Mouse (Mus musculus): ENCODE data around the gene Ryr2. TPM values are rescaled to one million over a fixed set of nuclear protein-coding genes. Genes with fewer than 3 reads are reported as not detected.

Gene Ryr2
- polyA plus RNA-seq, 1 experiment, result 0.41 TPM

DNA sequence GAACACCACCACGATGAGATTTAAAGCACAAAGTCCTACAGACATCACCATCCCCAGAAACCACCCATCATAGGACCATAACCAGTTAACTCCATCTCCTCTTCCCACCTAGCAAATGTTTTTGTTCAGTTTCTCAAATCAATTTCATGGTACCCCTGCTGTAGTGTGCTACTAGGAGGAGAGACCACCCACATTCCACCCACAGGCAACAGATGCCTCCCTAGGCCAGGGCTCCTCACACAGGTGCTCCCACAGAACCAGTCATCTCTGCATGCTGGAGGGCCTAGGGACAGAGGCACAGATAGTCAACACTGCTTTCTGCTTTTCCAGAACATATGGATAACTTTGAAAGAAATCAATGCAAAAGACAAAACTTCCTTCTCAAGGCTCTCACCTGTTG lies 50.8 kb downstream of the Ryr2 start:
- no peaks in the 10 kb centered on the region for H3K27me3 ChIP-seq (ENCODE audit: control insufficient read depth, insufficient read depth, low read length)
- no peaks in the 10 kb centered on the region for H3K36me3 ChIP-seq (ENCODE audit: control insufficient read depth, insufficient read depth, low read length)
- H3K4me1 ChIP-seq (ENCODE audit: control insufficient read depth, insufficient read depth, low read length), result no peaks in the 10 kb centered on the region
- TF ChIP-seq CTCF (IDR thresholded peaks at IDR 0.05; ENCODE audit: control insufficient read depth, insufficient read depth, insufficient replicate concordance, low read depth, low read length) (no peak), POLR2A (IDR thresholded peaks at IDR 0.05; ENCODE audit: control insufficient read depth, low read depth, low read length) (no peak)
- no peak overlapping the region for H3K4me3 ChIP-seq (ENCODE audit: control insufficient read depth, low read depth, low read length)
- no peak overlapping the region for H3K27ac ChIP-seq (ENCODE audit: control insufficient read depth, insufficient read depth, low read depth, low read length)

DNA sequence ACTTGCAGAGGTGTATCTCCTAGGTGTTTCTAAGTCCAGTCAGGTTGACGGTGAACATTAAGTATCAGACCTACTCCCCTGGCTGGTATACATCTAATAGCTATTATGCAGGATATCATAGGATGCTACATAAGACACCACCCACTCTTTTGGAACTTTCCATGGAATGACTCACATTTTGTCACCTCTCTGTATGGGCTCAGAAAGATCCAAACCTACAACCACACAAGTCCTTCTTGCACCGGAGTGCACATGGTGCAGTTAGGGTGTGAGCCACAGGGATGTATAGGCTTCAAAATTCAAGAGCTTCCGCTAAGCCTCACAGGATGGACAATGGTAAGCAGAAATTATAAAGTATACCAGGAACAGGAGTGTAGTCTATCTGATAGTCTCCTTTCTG lies 52.8 kb downstream of the Ryr2 start:
- H3K4me3 ChIP-seq (ENCODE audit: control insufficient read depth, low read depth, low read length), result no peak overlapping the region
- H3K36me3 ChIP-seq (ENCODE audit: control insufficient read depth, insufficient read depth, low read length), result no peaks in the 10 kb centered on the region
- no peaks in the 10 kb centered on the region for H3K27me3 ChIP-seq (ENCODE audit: control insufficient read depth, insufficient read depth, low read length)
- TF ChIP-seq CTCF (IDR thresholded peaks at IDR 0.05; ENCODE audit: control insufficient read depth, insufficient read depth, insufficient replicate concordance, low read depth, low read length) (no peak), POLR2A (IDR thresholded peaks at IDR 0.05; ENCODE audit: control insufficient read depth, low read depth, low read length) (no peak)
- no peak overlapping the region for H3K27ac ChIP-seq (ENCODE audit: control insufficient read depth, insufficient read depth, low read depth, low read length)
- no peaks in the 10 kb centered on the region for H3K4me1 ChIP-seq (ENCODE audit: control insufficient read depth, insufficient read depth, low read length)

DNA sequence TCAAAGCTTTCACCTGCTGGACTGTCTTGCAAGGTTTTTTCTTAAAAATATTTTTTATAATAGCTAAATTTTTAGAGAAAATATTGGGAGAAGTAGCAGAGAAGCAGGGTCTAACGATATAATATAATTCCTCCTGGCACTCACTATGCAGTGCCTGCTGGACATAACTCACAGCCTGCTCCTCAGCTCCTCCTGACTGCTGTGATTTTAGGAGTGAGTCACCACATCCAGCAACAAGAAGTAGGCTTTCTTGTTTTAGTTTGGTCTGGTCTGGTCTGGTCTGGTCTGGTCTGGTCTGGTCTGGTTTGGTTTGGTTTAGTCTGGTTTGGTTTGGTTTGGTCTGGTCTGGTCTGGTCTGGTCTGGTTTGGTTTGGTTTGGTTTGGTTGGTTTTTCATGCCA lies 55.9 kb downstream of the Ryr2 start:
- no peaks in the 10 kb centered on the region for H3K36me3 ChIP-seq (ENCODE audit: control insufficient read depth, insufficient read depth, low read length)
- no peaks in the 10 kb centered on the region for H3K4me1 ChIP-seq (ENCODE audit: control insufficient read depth, insufficient read depth, low read length)
- no peak overlapping the region for H3K27ac ChIP-seq (ENCODE audit: control insufficient read depth, insufficient read depth, low read depth, low read length)
- no peak for TF ChIP-seq CTCF (IDR thresholded peaks at IDR 0.05; ENCODE audit: control insufficient read depth, insufficient read depth, insufficient replicate concordance, low read depth, low read length)
- H3K4me3 ChIP-seq (ENCODE audit: control insufficient read depth, low read depth, low read length), result no peak overlapping the region
- H3K27me3 ChIP-seq (ENCODE audit: control insufficient read depth, insufficient read depth, low read length), result no peaks in the 10 kb centered on the region

DNA sequence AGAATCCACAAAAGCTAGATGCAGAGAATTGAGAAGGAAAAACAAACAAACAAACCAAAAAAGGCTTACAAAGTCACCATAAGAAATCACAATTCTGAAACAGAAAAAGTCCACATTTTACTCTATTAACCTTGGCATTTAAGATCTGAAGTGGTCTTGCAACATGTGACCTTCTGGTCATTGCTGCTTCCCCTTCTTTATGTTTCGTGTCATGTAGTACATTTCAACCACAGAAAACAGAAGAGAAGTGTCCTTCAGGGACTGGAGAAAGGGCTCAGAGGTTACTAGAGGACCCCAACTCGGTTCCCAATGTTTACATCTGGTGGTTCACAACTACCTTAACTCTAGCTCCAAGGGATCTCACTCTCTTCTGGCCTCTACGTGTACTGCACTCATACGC lies 59.7 kb downstream of the Ryr2 start:
- TF ChIP-seq CTCF (IDR thresholded peaks at IDR 0.05; ENCODE audit: control insufficient read depth, insufficient read depth, insufficient replicate concordance, low read depth, low read length), result no peak
- no peak overlapping the region for H3K4me3 ChIP-seq (ENCODE audit: control insufficient read depth, low read depth, low read length)
- no peaks in the 10 kb centered on the region for H3K4me1 ChIP-seq (ENCODE audit: control insufficient read depth, insufficient read depth, low read length)
- no peaks in the 10 kb centered on the region for H3K36me3 ChIP-seq (ENCODE audit: control insufficient read depth, insufficient read depth, low read length)
- H3K27ac ChIP-seq (ENCODE audit: control insufficient read depth, insufficient read depth, low read depth, low read length), result no peak overlapping the region
- no peaks in the 10 kb centered on the region for H3K27me3 ChIP-seq (ENCODE audit: control insufficient read depth, insufficient read depth, low read length)

DNA sequence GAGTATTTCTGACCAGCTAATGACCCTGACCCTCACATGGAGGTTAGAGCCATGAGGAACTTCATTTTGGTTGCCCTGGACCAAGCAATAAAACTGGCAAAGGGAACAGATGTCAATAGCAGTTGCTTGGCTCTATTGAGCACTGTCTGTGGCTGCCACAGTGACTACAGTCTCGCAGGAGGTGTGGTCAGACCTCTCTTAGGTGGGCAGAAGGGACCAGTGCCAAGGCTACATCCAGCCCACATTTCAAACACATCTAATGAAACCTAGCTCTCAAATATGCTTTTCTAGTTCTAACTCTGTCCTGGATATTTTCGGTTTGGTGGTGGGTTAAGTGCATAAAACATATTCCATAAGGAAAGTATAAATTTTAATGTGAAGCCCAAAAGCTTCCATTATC lies 62.0 kb downstream of the Ryr2 start:
- H3K27me3 ChIP-seq (ENCODE audit: control insufficient read depth, insufficient read depth, low read length), result no peaks in the 10 kb centered on the region
- H3K36me3 ChIP-seq (ENCODE audit: control insufficient read depth, insufficient read depth, low read length), result no peaks in the 10 kb centered on the region
- TF ChIP-seq POLR2A (IDR thresholded peaks at IDR 0.05; ENCODE audit: control insufficient read depth, low read depth, low read length) (no peak), CTCF (IDR thresholded peaks at IDR 0.05; ENCODE audit: control insufficient read depth, insufficient read depth, insufficient replicate concordance, low read depth, low read length) (no peak)
- no peak overlapping the region for H3K27ac ChIP-seq (ENCODE audit: control insufficient read depth, insufficient read depth, low read depth, low read length)
- H3K4me1 ChIP-seq (ENCODE audit: control insufficient read depth, insufficient read depth, low read length), result no peaks in the 10 kb centered on the region
- H3K4me3 ChIP-seq (ENCODE audit: control insufficient read depth, low read depth, low read length), result no peak overlapping the region

DNA sequence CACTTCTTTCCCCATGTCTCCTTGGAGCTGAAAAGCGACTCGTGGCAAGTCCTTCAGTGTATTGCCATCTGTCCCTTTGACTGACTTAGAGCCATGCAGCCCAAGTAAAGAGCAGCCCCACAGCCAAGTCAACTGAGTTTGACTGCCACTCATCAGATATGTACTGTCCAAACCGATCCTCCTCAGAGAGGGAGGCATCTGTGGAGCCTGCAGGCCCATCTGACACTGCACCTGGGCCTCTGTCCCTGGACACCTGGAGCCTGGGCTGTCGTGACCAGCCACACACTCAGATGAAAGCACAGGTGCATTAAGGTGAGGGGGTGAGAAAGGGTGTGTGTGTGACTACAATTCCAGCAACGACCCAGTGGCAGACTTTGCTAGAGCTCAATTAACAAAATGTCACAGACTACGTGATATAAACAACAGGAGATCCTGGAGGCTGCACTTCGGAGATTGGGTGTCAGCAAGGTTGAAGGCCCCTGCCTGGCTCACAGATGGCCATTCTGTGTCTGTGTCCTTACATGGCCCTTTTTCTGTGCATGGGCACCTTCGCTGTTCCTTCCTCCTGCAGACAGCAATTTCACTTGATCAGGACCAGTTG lies 63.8 kb downstream of the Ryr2 start:
- Histone ChIP-seq H3K4me3 (ENCODE audit: control insufficient read depth, low read depth, low read length) (no peak overlapping the region), H3K4me1 (ENCODE audit: control insufficient read depth, insufficient read depth, low read length) (no peaks in the 10 kb centered on the region), H3K36me3 (ENCODE audit: control insufficient read depth, insufficient read depth, low read length) (no peaks in the 10 kb centered on the region), H3K27me3 (ENCODE audit: control insufficient read depth, insufficient read depth, low read length) (no peaks in the 10 kb centered on the region), H3K27ac (ENCODE audit: control insufficient read depth, insufficient read depth, low read depth, low read length) (no peak overlapping the region)
- TF ChIP-seq POLR2A (IDR thresholded peaks at IDR 0.05; ENCODE audit: control insufficient read depth, low read depth, low read length), result no peak
- TF ChIP-seq CTCF (IDR thresholded peaks at IDR 0.05; ENCODE audit: control insufficient read depth, insufficient read depth, insufficient replicate concordance, low read depth, low read length), result no peak

DNA sequence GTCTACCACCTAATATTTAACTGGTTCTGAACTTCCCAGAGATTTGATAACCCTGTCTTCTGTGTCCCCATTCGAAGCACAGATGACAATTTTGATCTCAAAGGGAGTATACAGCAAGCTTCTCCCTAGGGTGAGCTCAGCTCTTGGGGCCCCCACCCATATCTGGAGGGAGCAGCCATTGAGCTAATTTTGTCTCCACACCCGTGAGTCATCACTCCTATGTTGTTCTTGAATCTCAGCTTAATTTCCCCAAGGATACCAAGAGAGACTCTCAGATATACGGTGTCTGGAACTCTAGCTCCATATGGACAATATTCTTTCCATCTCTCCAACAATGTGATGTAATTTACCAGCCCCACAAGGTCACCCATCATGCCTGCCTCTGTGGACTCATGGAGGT lies 66.8 kb downstream of the Ryr2 start:
- Histone ChIP-seq H3K4me3 (ENCODE audit: control insufficient read depth, low read depth, low read length) (no peak overlapping the region), H3K27me3 (ENCODE audit: control insufficient read depth, insufficient read depth, low read length) (no peaks in the 10 kb centered on the region), H3K36me3 (ENCODE audit: control insufficient read depth, insufficient read depth, low read length) (no peaks in the 10 kb centered on the region), H3K27ac (ENCODE audit: control insufficient read depth, insufficient read depth, low read depth, low read length) (no peak overlapping the region), H3K4me1 (ENCODE audit: control insufficient read depth, insufficient read depth, low read length) (no peaks in the 10 kb centered on the region)
- TF ChIP-seq CTCF (IDR thresholded peaks at IDR 0.05; ENCODE audit: control insufficient read depth, insufficient read depth, insufficient replicate concordance, low read depth, low read length), result no peak
- TF ChIP-seq POLR2A (IDR thresholded peaks at IDR 0.05; ENCODE audit: control insufficient read depth, low read depth, low read length), result no peak

DNA sequence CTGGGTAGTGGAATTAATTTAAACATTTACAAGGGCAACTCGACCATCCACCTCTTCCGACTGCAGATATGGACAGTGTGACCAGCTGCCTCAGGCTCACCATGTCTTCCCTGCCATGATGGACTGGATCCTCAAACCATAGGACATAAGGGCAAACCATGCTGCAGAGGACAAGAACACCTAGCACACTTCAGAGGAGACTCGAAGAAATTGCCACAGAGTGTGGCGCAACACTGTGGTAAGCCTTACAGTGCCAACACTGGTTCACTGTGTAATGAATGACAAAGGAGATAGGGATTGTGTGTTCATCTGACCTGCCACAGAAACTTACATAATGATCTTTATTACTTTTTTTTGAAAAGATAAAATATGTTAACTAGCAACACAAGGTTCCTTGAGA lies 68.1 kb downstream of the Ryr2 start:
- no peaks in the 10 kb centered on the region for H3K27me3 ChIP-seq (ENCODE audit: control insufficient read depth, insufficient read depth, low read length)
- TF ChIP-seq CTCF (IDR thresholded peaks at IDR 0.05; ENCODE audit: control insufficient read depth, insufficient read depth, insufficient replicate concordance, low read depth, low read length) (no peak), POLR2A (IDR thresholded peaks at IDR 0.05; ENCODE audit: control insufficient read depth, low read depth, low read length) (no peak)

More for the DNA sequence above, 68.1 kb downstream of the Ryr2 start:
- H3K4me3 ChIP-seq (ENCODE audit: control insufficient read depth, low read depth, low read length), result no peak overlapping the region
- no peak overlapping the region for H3K27ac ChIP-seq (ENCODE audit: control insufficient read depth, insufficient read depth, low read depth, low read length)
- no peaks in the 10 kb centered on the region for H3K4me1 ChIP-seq (ENCODE audit: control insufficient read depth, insufficient read depth, low read length)
- H3K36me3 ChIP-seq (ENCODE audit: control insufficient read depth, insufficient read depth, low read length), result no peaks in the 10 kb centered on the region
